Comparison of ENCODE assay signal across 8 mouse cellular contexts in the genomic region with DNA sequence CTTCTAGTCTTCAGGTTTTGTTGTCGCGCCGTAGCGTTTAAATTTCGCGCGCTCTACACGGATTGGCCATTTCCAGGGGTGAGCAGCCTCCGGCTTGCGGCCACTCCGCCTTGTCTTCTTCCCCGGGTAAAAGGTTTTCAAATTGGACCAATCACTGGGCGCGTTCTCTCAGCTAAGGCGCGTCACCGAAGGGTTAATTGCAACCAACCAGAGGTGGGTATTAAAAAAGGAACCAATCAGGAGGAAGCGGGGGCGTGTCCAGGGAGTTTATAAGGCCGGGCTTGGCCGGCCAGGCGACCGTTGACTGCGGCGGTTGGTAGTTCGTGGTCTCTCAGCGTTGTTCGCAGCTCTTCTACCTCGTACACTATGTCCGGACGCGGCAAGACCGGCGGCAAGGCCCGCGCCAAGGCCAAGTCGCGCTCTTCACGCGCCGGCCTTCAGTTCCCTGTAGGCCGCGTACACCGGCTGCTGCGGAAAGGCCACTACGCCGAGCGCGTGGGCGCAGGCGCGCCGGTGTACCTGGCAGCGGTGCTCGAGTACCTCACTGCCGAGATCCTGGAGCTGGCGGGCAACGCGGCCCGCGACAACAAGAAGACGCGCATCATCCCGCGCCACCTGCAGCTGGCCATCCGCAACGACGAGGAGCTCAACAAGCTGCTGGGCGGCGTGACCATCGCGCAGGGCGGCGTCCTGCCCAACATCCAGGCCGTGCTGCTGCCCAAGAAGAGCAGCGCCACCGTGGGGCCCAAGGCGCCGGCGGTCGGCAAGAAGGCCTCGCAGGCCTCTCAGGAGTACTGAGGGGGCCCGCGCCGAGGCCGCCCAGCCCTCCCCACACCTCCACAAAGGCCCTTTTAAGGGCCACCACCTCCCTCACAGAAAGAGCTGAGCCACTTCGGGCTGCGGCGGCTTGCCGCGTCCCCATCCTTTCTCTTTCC. TPM values are rescaled to one million over a fixed set of nuclear protein-coding genes. Genes with fewer than 3 reads are reported as not detected.
A peak's percentile ranks its signal among the peaks of the same experiment; 100 is the strongest.
DNase-seq lines count a peak whose midpoint lies in the region; ATAC-seq lines count a peak whose summit lies in the region.

A gene (plus strand): TSS at position 299 of the 935 bp plus-strand sequence.

- ATAC-seq in hindbrain, embryonic 15.5 days (ENCODE audit: low FRiP score, low read depth) = peak; percentile 97

- H3K9ac ChIP-seq in hindbrain, embryonic 15.5 days = peak within 1 kb of the TSS; percentile 73

- H3K4me3 ChIP-seq in hindbrain, embryonic 15.5 days = peak within 1 kb of the TSS; percentile 62

- no peaks in the 10 kb centered on the region for H3K9me3 ChIP-seq in hindbrain, embryonic 15.5 days

- no peaks in the 10 kb centered on the region for H3K27me3 ChIP-seq in hindbrain, embryonic 15.5 days

- peak; percentile 99 for DNase-seq in T-cell, adult 2 months (ENCODE audit: low spot score)
- peak; percentile 97 to 98 for DNase-seq in cerebellum, postnatal 36 days
- DNase-seq in frontal cortex, postnatal 36 days (ENCODE audit: low spot score in 2 of 2) = peak; percentile 99
- DNase-seq in left cerebral cortex, adult 11 months (ENCODE audit: low spot score) = peak; percentile 99
- peak; percentile 98 for DNase-seq in lung, postnatal 4 days
- peak; percentile 98 for DNase-seq in retina, postnatal 7 days (ENCODE audit: low read depth, low spot score)
- peak; percentile 93 for DNase-seq in urinary bladder, adult 2 months (ENCODE audit: low spot score)

- H3K36me3 ChIP-seq in hindbrain, embryonic 15.5 days = peaks cover 48% of the 10 kb centered on the region

- H3K4me2 ChIP-seq in hindbrain, embryonic 15.5 days = peak within 1 kb of the TSS; percentile 88

- WGBS in hindbrain, embryonic 15.5 days = under 1% methylated on average over 89 of the region's 91 CpGs

- peaks cover 27% of the 10 kb centered on the region for H3K4me1 ChIP-seq in hindbrain, embryonic 15.5 days (replicated peaks)

- H3K27ac ChIP-seq in hindbrain, embryonic 15.5 days (replicated peaks) = peak within 1 kb of the TSS; percentile 89

RNA-seq across cellular contexts. Expression of the gene that starts here (rescaled TPM):
- polyA plus RNA-seq in hindbrain, embryonic 15.5 days (2015; fragmentation: Nextera tagmentation; extraction: Ambion mirVana) = 133 and 149 TPM in 2 replicates
- 19.8 and 22.1 TPM in 2 replicates for polyA plus RNA-seq in urinary bladder, adult 2 months (2012; rRNA removed)

Comparison
In these comparisons a context has a peak if more than half of its experiments do, and no peak if none do; other contexts are left out.
1. Peak in every context shown above with its lines: DNase-seq, ATAC-seq, H3K4me3 ChIP-seq and H3K27ac ChIP-seq.